Mouse (Mus musculus) bone marrow macrophage, adult 2 months (primary cell): ENCODE data around the gene Gm1140. TPM values are rescaled to one million over a fixed set of nuclear protein-coding genes. Genes with fewer than 3 reads are reported as not detected.
"Not testable (repeated sequence)": the region's sequence is repeated elsewhere in the genome, so short reads cannot be mapped to it uniquely, and the experiment has no call there.

Experiments
- H3K27ac ChIP-seq: 2 replicates; pipeline ENCODE4 v1.5.1; 2012; ENCODE audit warnings: low read depth, low read length; ENCODE audit not compliant: insufficient read depth
- H3K4me1 ChIP-seq: 2 replicates; pipeline ENCODE4 v1.6.1; 2012; ENCODE audit warnings: low read length; ENCODE audit not compliant: control insufficient read depth, insufficient read depth
- H3K4me3 ChIP-seq: 2 replicates; pipeline ENCODE4 v1.5.1; 2012; ENCODE audit warnings: mild to moderate bottlenecking, low read length, moderate library complexity; ENCODE audit not compliant: insufficient read depth
- polyA plus RNA-seq: library from polyadenylated mRNA; stranded (reverse); fragments of >200 nt; gene quantifications from 2 replicates; pipeline ENCODE4 v1.2.4, GENCODE M21; 2012; ENCODE audit not compliant: missing spikeins, insufficient read depth, insufficient read length

The Gm1140 gene
- not detected in 2 replicates for polyA plus RNA-seq

DNA sequence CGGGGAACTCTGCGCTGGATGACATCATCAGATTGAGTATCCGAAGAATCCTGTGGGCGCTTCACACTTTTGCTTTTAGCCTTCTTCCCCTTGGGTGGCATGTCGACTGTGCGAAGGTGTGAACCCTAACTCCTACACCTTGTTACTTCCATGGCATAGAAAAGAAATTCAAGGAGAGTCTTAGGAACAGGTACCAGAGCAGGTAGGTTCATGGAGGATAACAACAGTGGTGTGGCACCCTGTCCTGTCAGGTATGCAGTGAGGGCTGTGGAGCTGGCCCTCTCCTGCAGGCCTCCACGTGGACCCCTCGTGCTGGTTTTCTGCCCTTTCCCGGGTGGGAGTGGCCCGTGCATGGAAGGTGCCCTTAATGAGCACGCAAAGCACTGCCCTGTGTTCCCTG lies at the start of gene Gm1140:
Gene Gm1140, minus strand, starts transcription at position 101 of the 400 bp plus-strand sequence.
- H3K4me1 ChIP-seq, H3K4me3 ChIP-seq, H3K27ac ChIP-seq: not testable (repeated sequence)

DNA sequence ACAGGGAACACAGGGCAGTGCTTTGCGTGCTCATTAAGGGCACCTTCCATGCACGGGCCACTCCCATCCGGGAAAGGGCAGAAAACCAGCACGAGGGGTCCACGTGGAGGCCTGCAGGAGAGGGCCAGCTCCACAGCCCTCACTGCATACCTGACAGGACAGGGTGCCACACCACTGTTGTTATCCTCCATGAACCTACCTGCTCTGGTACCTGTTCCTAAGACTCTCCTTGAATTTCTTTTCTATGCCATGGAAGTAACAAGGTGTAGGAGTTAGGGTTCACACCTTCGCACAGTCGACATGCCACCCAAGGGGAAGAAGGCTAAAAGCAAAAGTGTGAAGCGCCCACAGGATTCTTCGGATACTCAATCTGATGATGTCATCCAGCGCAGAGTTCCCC lies 2.0 kb upstream of the Gm1140 start, which contains the start of gene Gm14692:
Gene Gm14692, plus strand, starts transcription at position 301 of the 400 bp plus-strand sequence.
- H3K27ac ChIP-seq, H3K4me1 ChIP-seq, H3K4me3 ChIP-seq: not testable (repeated sequence)

Other genes with a start within 250 kb of the Gm1140 start
- gene Gm14692, start 2.1 kb upstream of the Gm1140 start, polyA plus RNA-seq: not detected in 2 replicates
- gene 4933436I01Rik, start 227.9 kb upstream of the Gm1140 start, polyA plus RNA-seq: not detected in 2 replicates